Mouse (Mus musculus): ENCODE measurements at regions not wholly inside any gene's neighbourhood (a gene's known extent, or its start where the extent isn't known, plus 50 kb on each side); places are given as distances from the start of the nearest gene placed in this dataset.

- no peak for TF ChIP-seq BHLHE40 (IDR thresholded peaks at IDR 0.05; ENCODE audit: borderline replicate concordance, low read depth, low read length)
- no peak for TF ChIP-seq MEF2A (IDR thresholded peaks at IDR 0.05; ENCODE audit: extremely low read depth, insufficient replicate concordance, low read depth, low read length, poor library complexity, severe bottlenecking)
Observed at GRCm38 (mm10) chr3:138642026-138642425, 100.0 kb upstream of the Tspan5 start (continued).

GRCm38 (mm10) chr3:138643951-138644285 lies 98.1 kb upstream of the Tspan5 start:
- H3K27me3 ChIP-seq (ENCODE audit: control insufficient read depth in 1 of 2, insufficient read depth in 2 of 2, low read length in 2 of 2) = no peaks in the 10 kb centered on the region
- no peak for DNase-seq (ENCODE audit: low read depth, low spot score)
- H3K36me3 ChIP-seq (ENCODE audit: control insufficient read depth in 1 of 2, insufficient read depth in 2 of 2, low read length in 2 of 2) = no peaks in the 10 kb centered on the region
- no peak for TF ChIP-seq ZKSCAN1 (IDR thresholded peaks at IDR 0.05; ENCODE audit: low read depth, low read length)
- no peak for TF ChIP-seq E2F4 (IDR thresholded peaks at IDR 0.05; ENCODE audit: borderline replicate concordance, low read depth, low read length)
- TF ChIP-seq POLR2A (IDR thresholded peaks at IDR 0.05; ENCODE audit: control insufficient read depth in 1 of 2, insufficient read depth in 1 of 2, low read depth in 1 of 2, low read length in 2 of 2, poor library complexity in 1 of 2) = no peak
- no peak for TF ChIP-seq HCFC1 (IDR thresholded peaks at IDR 0.05; ENCODE audit: low read depth, low read length)
- TF ChIP-seq GABPA (IDR thresholded peaks at IDR 0.05; ENCODE audit: low read depth, low read length) = no peak
- TF ChIP-seq POLR2AphosphoS5 (IDR thresholded peaks at IDR 0.05; ENCODE audit: borderline replicate concordance, low read depth, low read length) = no peak
- no peak for TF ChIP-seq GATA1 (IDR thresholded peaks at IDR 0.05; ENCODE audit: low read depth, low read length)
- TF ChIP-seq BHLHE40 (IDR thresholded peaks at IDR 0.05; ENCODE audit: borderline replicate concordance, low read depth, low read length) = no peak
- TF ChIP-seq RAD21 (IDR thresholded peaks at IDR 0.05; ENCODE audit: low read depth, low read length) = no peak
- TF ChIP-seq MAX (IDR thresholded peaks at IDR 0.05; ENCODE audit: low read length) = no peak
- no peak for TF ChIP-seq MAFK (IDR thresholded peaks at IDR 0.05; ENCODE audit: borderline replicate concordance, low read depth, low read length)
- TF ChIP-seq SIN3A (IDR thresholded peaks at IDR 0.05; ENCODE audit: low read length) = no peak
- no peak for TF ChIP-seq ZC3H11A (IDR thresholded peaks at IDR 0.05; ENCODE audit: low read depth, low read length)
- TF ChIP-seq JUND (IDR thresholded peaks at IDR 0.05; ENCODE audit: low read depth, low read length) = no peak
- TF ChIP-seq ZMIZ1 (IDR thresholded peaks at IDR 0.05; ENCODE audit: low read depth, low read length) = no peak
- no peak for TF ChIP-seq CHD1 (IDR thresholded peaks at IDR 0.05; ENCODE audit: low read depth, low read length)
- TF ChIP-seq MAZ (IDR thresholded peaks at IDR 0.05; ENCODE audit: low read depth, low read length) = no peak
- no peak for TF ChIP-seq ZNF384 (IDR thresholded peaks at IDR 0.05; ENCODE audit: low read depth, low read length)
- no peak for TF ChIP-seq POLR2AphosphoS2 (IDR thresholded peaks at IDR 0.05; ENCODE audit: low read length)
- no peak overlapping the region for H3K27ac ChIP-seq (ENCODE audit: control insufficient read depth, low read depth, low read length)
- no peaks in the 10 kb centered on the region for H3K79me2 ChIP-seq (ENCODE audit: control insufficient read depth, insufficient read depth, low read length, poor library complexity)
- no peak overlapping the region for H3K9ac ChIP-seq (ENCODE audit: control insufficient read depth, low read depth, low read length, poor library complexity, severe bottlenecking)
- no peak overlapping the region for H3K4me3 ChIP-seq (ENCODE audit: control insufficient read depth in 1 of 2, insufficient read depth in 1 of 2, low read depth in 2 of 2, low read length in 2 of 2)
- peaks cover 0 to 7% of the 10 kb centered on the region in 2 experiments; a peak in 1 of 4 replicates for H3K4me1 ChIP-seq (ENCODE audit: control insufficient read depth in 1 of 2, insufficient read depth in 2 of 2, low read length in 2 of 2)
- H3K9me3 ChIP-seq (replicated peaks; ENCODE audit: insufficient read depth, low read length) = no peaks in the 10 kb centered on the region
